24 mouse cellular contexts compared by ENCODE assay signal in genomic region chr14:27634761-27635160, GRCm38 (mm10). TPM values are rescaled to one million over a fixed set of nuclear protein-coding genes. Genes with fewer than 3 reads are reported as not detected.
DNase-seq lines count a peak whose midpoint lies in the region; ATAC-seq and TF ChIP-seq lines count a peak whose summit lies in the region.
"Had no signal": no experiment of that assay in that cellular context is flagged by ENCODE, and none has a peak within 500 bp of the region (broad histone marks: within the 10 kb centered on the region; RNA-seq: fewer than 3 reads in every experiment).

No protein-coding gene starts in this region.

- peak; percentile 75 to 82 for DNase-seq in cerebellum, postnatal 10 days
- no peak for DNase-seq in cerebellum, adult 8-10 months
- peak; percentile 57 for DNase-seq in midbrain, postnatal 0 days (ENCODE audit: low spot score)
- DNase-seq in midbrain, embryonic 10.5 days (ENCODE audit: low spot score) = no peak
- peak; percentile 30 for DNase-seq in retina, embryonic 14.5 days (ENCODE audit: low spot score)
- DNase-seq: adrenal gland, adult 8-10 months; cerebellum, adult 9-11 months; gastrocnemius, postnatal 14 days; heart, postnatal 36 days; kidney, adult 11 months; kidney, postnatal 14 days; liver, postnatal 0 days; lung, postnatal 4 days; right cerebral cortex, postnatal 25 days had no signal

- WGBS in hindbrain, embryonic 13.5 days = 58% methylated on average over 6 of the region's 6 CpGs
- WGBS in hindbrain, embryonic 12.5 days = 65% methylated on average over 6 of the region's 6 CpGs
- 59% methylated on average over 6 of the region's 6 CpGs for WGBS in midbrain, postnatal 0 days
- 82% methylated on average over 6 of the region's 6 CpGs for WGBS in midbrain, embryonic 10.5 days

- H3K27me3 ChIP-seq in hindbrain, embryonic 13.5 days = no peaks in the 10 kb centered on the region
- H3K27me3 ChIP-seq in hindbrain, embryonic 12.5 days = no peaks in the 10 kb centered on the region
- H3K27me3 ChIP-seq in midbrain, postnatal 0 days (ENCODE audit: insufficient read depth, low read length) = no peaks in the 10 kb centered on the region
- no peaks in the 10 kb centered on the region for H3K27me3 ChIP-seq in midbrain, embryonic 10.5 days (ENCODE audit: low read depth, poor library complexity, severe bottlenecking)
- H3K27me3 ChIP-seq: forebrain, embryonic 13.5 days; liver, embryonic 12.5 days; megakaryocyte, embryonic 14.5 days; stomach, embryonic 15.5 days had no signal

- ATAC-seq in hindbrain, embryonic 13.5 days (ENCODE audit: low FRiP score) = no peak; the same call in 1 of the 2 replicates
- ATAC-seq in hindbrain, embryonic 12.5 days (ENCODE audit: low FRiP score) = no peak
- ATAC-seq in midbrain, postnatal 0 days (ENCODE audit: low FRiP score) = no peak
- ATAC-seq in monocyte, adult 5-6 weeks (replicated peaks; ENCODE audit: insufficient number of reproducible peaks, low FRiP score, low TSS enrichment, poor library complexity, severe bottlenecking) = no peak
- ATAC-seq: forebrain, embryonic 13.5 days; liver, embryonic 12.5 days; liver, postnatal 0 days had no signal

- H3K36me3 ChIP-seq in hindbrain, embryonic 13.5 days = no peaks in the 10 kb centered on the region
- H3K36me3 ChIP-seq in hindbrain, embryonic 12.5 days = no peaks in the 10 kb centered on the region
- 0 out of 2 replicates have a peak, but pooled peaks cover 5% of the 10 kb centered on the region for H3K36me3 ChIP-seq in midbrain, postnatal 0 days (ENCODE audit: insufficient read depth, low read length)
- no peaks in the 10 kb centered on the region for H3K36me3 ChIP-seq in midbrain, embryonic 10.5 days
- H3K36me3 ChIP-seq: G1E; liver, embryonic 12.5 days; stomach, embryonic 15.5 days had no signal

- H3K4me1 ChIP-seq in hindbrain, embryonic 13.5 days (replicated peaks) = peaks cover 35% of the 10 kb centered on the region
- peaks cover 14% of the 10 kb centered on the region for H3K4me1 ChIP-seq in hindbrain, embryonic 12.5 days
- H3K4me1 ChIP-seq in midbrain, postnatal 0 days (ENCODE audit: insufficient read depth, low read length) = peaks cover 12% of the 10 kb centered on the region
- peaks cover 13% of the 10 kb centered on the region for H3K4me1 ChIP-seq in midbrain, embryonic 10.5 days
- H3K4me1 ChIP-seq: liver, embryonic 12.5 days; megakaryocyte, embryonic 14.5 days; stomach, embryonic 15.5 days had no signal

- no peak overlapping the region for H3K4me2 ChIP-seq in hindbrain, embryonic 13.5 days
- no peak overlapping the region for H3K4me2 ChIP-seq in hindbrain, embryonic 12.5 days (replicated peaks)
- H3K4me2 ChIP-seq in midbrain, postnatal 0 days (ENCODE audit: low read depth, low read length, poor library complexity, severe bottlenecking) = no peak overlapping the region
- H3K4me2 ChIP-seq: forebrain, embryonic 13.5 days; heart, embryonic 11.5 days; liver, embryonic 12.5 days; stomach, embryonic 15.5 days had no signal

- H3K9me3 ChIP-seq in hindbrain, embryonic 13.5 days = no peaks in the 10 kb centered on the region
- no peaks in the 10 kb centered on the region for H3K9me3 ChIP-seq in hindbrain, embryonic 12.5 days (replicated peaks)
- no peaks in the 10 kb centered on the region for H3K9me3 ChIP-seq in midbrain, postnatal 0 days (ENCODE audit: low read length)
- H3K9me3 ChIP-seq in midbrain, embryonic 10.5 days (replicated peaks) = no peaks in the 10 kb centered on the region
- H3K9me3 ChIP-seq: forebrain, embryonic 13.5 days; liver, embryonic 12.5 days; megakaryocyte, embryonic 14.5 days; stomach, embryonic 15.5 days had no signal

- H3K9ac ChIP-seq in hindbrain, embryonic 13.5 days = no peak overlapping the region
- no peak overlapping the region for H3K9ac ChIP-seq in hindbrain, embryonic 12.5 days
- no peak overlapping the region for H3K9ac ChIP-seq in midbrain, postnatal 0 days (replicated peaks; ENCODE audit: low read length, poor library complexity, severe bottlenecking)
- H3K9ac ChIP-seq: forebrain, embryonic 13.5 days; liver, embryonic 12.5 days; liver, postnatal 0 days; stomach, embryonic 15.5 days had no signal

- TF ChIP-seq CTCF in midbrain, postnatal 0 days (IDR thresholded peaks at IDR 0.05) = no peak

- peak overlapping the region; percentile 35; the same call in 1 of the 2 replicates for H3K27ac ChIP-seq in hindbrain, embryonic 13.5 days
- H3K27ac ChIP-seq in hindbrain, embryonic 12.5 days = no peak overlapping the region
- no peak overlapping the region for H3K27ac ChIP-seq in midbrain, postnatal 0 days (ENCODE audit: low read depth, low read length)
- H3K27ac ChIP-seq in midbrain, embryonic 10.5 days (replicated peaks) = no peak overlapping the region
- H3K27ac ChIP-seq: forebrain, embryonic 13.5 days; liver, embryonic 12.5 days; stomach, embryonic 15.5 days had no signal

- no peak overlapping the region for H3K4me3 ChIP-seq in hindbrain, embryonic 13.5 days
- H3K4me3 ChIP-seq in hindbrain, embryonic 12.5 days = no peak overlapping the region
- H3K4me3 ChIP-seq in midbrain, postnatal 0 days (ENCODE audit: low read depth, low read length) = no peak overlapping the region
- H3K4me3 ChIP-seq in midbrain, embryonic 10.5 days = no peak overlapping the region
- H3K4me3 ChIP-seq: forebrain, embryonic 13.5 days; liver, embryonic 12.5 days; megakaryocyte, embryonic 14.5 days; stomach, embryonic 15.5 days had no signal

RNA-seq across cellular contexts. Expression of gene Erc2, which starts 12.5 kb away (rescaled TPM):
- 79.8 and 82.7 TPM in 2 replicates for polyA plus RNA-seq in hindbrain, embryonic 13.5 days (2015; fragmentation: Nextera tagmentation; extraction: Ambion mirVana)
- 36.0 and 39.4 TPM in 2 replicates for polyA plus RNA-seq in hindbrain, embryonic 12.5 days (2016; fragmentation: Nextera tagmentation; extraction: Ambion mirVana)
- total RNA-seq in midbrain, postnatal 0 days (2014; rRNA removed) = 94.0 and 128 TPM in 2 replicates
- 100 and 119 TPM in 2 replicates for polyA plus RNA-seq in midbrain, postnatal 0 days (2015; fragmentation: Nextera tagmentation; extraction: Ambion mirVana)
- 9.2 and 13.8 TPM in 2 replicates for polyA plus RNA-seq in midbrain, embryonic 10.5 days (2016; fragmentation: Nextera tagmentation; extraction: Ambion mirVana)
- not detected in 3 replicates for total RNA-seq in monocyte, adult 5-6 weeks (2017)
- total RNA-seq: granulocyte monocyte progenitor cell, adult 5-6 weeks had no signal
- polyA plus RNA-seq: G1E had no signal

Comparison
In these comparisons a context has a peak if more than half of its experiments do, and no peak if none do; other contexts are left out.
1. DNase-seq: peak in cerebellum, postnatal 10 days (2 of 2), midbrain, postnatal 0 days (single experiment) and retina, embryonic 14.5 days (single experiment); none in cerebellum, adult 8-10 months (single experiment) and midbrain, embryonic 10.5 days (single experiment).